Mouse (Mus musculus) kidney, postnatal 0 days (tissue): Measurements from ENCODE around the gene Cpsf4l. TPM values are rescaled to one million over a fixed set of nuclear protein-coding genes. Genes with fewer than 3 reads are reported as not detected.
A peak's percentile ranks its signal among the peaks of the same experiment; 100 is the strongest.

Experiments
- ATAC-seq: fragments of 200-750 bp; cut with Nextera tagmentation; replicated peaks from 2 replicates; pipeline ENCODE4 v1.8.0; 2017; ENCODE audit warnings: low read depth, moderate number of reproducible peaks, moderate TSS enrichment, moderate library complexity; ENCODE audit not compliant: low FRiP score
- DNase-seq: peaks from one replicate; pipeline ENCODE4 v3.0.0-alpha.2; 2016; ENCODE audit warnings: low spot score
- H3K27ac ChIP-seq: fragments of 300-500 bp; sonication (generic); 2 replicates; pipeline ENCODE4 v1.5.1; 2014; ENCODE audit warnings: mild to moderate bottlenecking
- H3K27me3 ChIP-seq: fragments of 300-500 bp; sonication (generic); 2 replicates; pipeline ENCODE4 v1.6.1; 2014; ENCODE audit warnings: low read length, mixed read lengths; ENCODE audit not compliant: insufficient read depth
- H3K36me3 ChIP-seq: fragments of 300-500 bp; sonication (generic); 2 replicates; pipeline ENCODE4 v1.6.1; 2014; ENCODE audit warnings: low read length, mixed read lengths; ENCODE audit not compliant: insufficient read depth
- H3K4me1 ChIP-seq: fragments of 300-500 bp; sonication (generic); replicated peaks from 2 replicates; pipeline ENCODE4 v1.6.1; 2014; ENCODE audit warnings: antibody characterized with exemption, low read length, mixed read lengths; ENCODE audit not compliant: insufficient read depth
- H3K4me2 ChIP-seq: fragments of 300-500 bp; sonication (generic); 2 replicates; pipeline ENCODE4 v1.6.1; 2014; ENCODE audit warnings: mild to moderate bottlenecking, low read length, moderate library complexity, mixed read lengths
- H3K4me3 ChIP-seq: fragments of 300-500 bp; sonication (generic); replicated peaks from 2 replicates; pipeline ENCODE4 v1.5.1; 2014; ENCODE audit warnings: low read depth, low read length
- H3K9ac ChIP-seq: fragments of 300-500 bp; sonication (generic); 2 replicates; pipeline ENCODE4 v1.6.1; 2014; ENCODE audit warnings: low read depth, low read length
- H3K9me3 ChIP-seq: fragments of 300-500 bp; sonication (generic); replicated peaks from 2 replicates; pipeline ENCODE4 v1.6.1; 2016; ENCODE audit warnings: low read length, inconsistent platforms, mixed read lengths
- CTCF ChIP-seq: IDR thresholded peaks from 2 replicates; pipeline ENCODE4 v1.5.1; 2016; ENCODE audit warnings: antibody characterized with exemption, low read depth, mild to moderate bottlenecking, moderate library complexity
- WGBS: fragments of 180-500 bp; shearing (Covaris S2); extraction: QIAGEN DNeasy Blood & Tissue Kit; methylation state at CpG from one replicate; pipeline ENCODE4 v1.1.7; 2014; 5-methylcytosine and 5-hydroxymethylcytosine counted together
- polyA plus RNA-seq: library from polyadenylated mRNA; unstranded; fragments of >200 nt; fragmentation: Nextera tagmentation; extraction: Ambion mirVana; gene quantifications from 2 replicates; pipeline ENCODE4 v1.2.1, GENCODE M21; 2015

The Cpsf4l gene
- polyA plus RNA-seq, 1 experiment from 2014 or later: 3.9 TPM

GRCm38 (mm10) chr11:113697571-113697970, 12.2 kb downstream of the Cpsf4l start:
- Histone ChIP-seq H3K36me3 (peaks cover 17% of the 10 kb centered on the region), H3K4me3 (no peak overlapping the region), H3K4me1 (no peaks in the 10 kb centered on the region), H3K4me2 (no peak overlapping the region), H3K27me3 (no peaks in the 10 kb centered on the region), H3K9me3 (no peaks in the 10 kb centered on the region), H3K27ac (peak overlapping the region; percentile 40; the same call in 1 of the 2 replicates), H3K9ac (no peak overlapping the region)
- WGBS: 63% methylated on average over 5 of the region's 5 CpGs
- ATAC-seq (no peak), DNase-seq (no peak)
- TF ChIP-seq CTCF: no peak

- Histone ChIP-seq H3K4me3 (no peak overlapping the region), H3K36me3 (peaks cover 38% of the 10 kb centered on the region), H3K9me3 (no peaks in the 10 kb centered on the region), H3K4me2 (no peak overlapping the region), H3K27me3 (no peaks in the 10 kb centered on the region), H3K27ac (no peak overlapping the region), H3K9ac (no peak overlapping the region), H3K4me1 (no peaks in the 10 kb centered on the region)
- no peak for TF ChIP-seq CTCF
- ATAC-seq: no peak
- DNase-seq: no peak
- WGBS: 62% methylated on average over 3 of the region's 3 CpGs
These were observed 18.0 kb downstream of the Cpsf4l start for GRCm38 (mm10) chr11:113691851-113692250.

DNA sequence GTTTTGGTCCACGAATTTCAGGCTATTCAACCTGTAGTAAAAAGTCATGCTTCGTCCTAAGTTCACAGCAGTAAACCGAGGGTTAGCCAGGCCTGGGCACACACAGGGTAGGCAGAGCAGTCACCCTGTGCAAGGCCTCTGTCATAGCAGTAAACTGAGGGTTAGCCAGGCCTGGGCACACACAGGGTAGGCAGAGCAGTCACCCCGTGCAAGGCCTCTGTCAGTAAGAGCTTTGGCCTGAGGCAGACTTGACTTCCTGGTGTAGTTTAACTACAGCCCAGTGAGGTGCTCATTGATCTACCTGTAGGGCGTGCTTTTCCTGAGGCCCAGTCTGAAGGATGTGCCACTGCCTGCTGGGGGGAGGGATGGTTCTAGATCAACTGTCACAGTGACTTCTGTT, 18.5 kb downstream of the Cpsf4l start:
- Histone ChIP-seq H3K4me3 (no peak overlapping the region), H3K9ac (no peak overlapping the region), H3K27ac (no peak overlapping the region), H3K27me3 (no peaks in the 10 kb centered on the region), H3K36me3 (peaks cover 38% of the 10 kb centered on the region), H3K4me2 (no peak overlapping the region), H3K4me1 (no peaks in the 10 kb centered on the region), H3K9me3 (no peaks in the 10 kb centered on the region)
- DNase-seq (no peak), ATAC-seq (no peak)
- WGBS: 81% methylated on average over 5 of the region's 5 CpGs
- TF ChIP-seq CTCF: no peak

- Histone ChIP-seq H3K27ac (no peak overlapping the region), H3K4me3 (no peak overlapping the region), H3K4me1 (no peaks in the 10 kb centered on the region), H3K36me3 (peaks cover 35% of the 10 kb centered on the region), H3K27me3 (no peaks in the 10 kb centered on the region), H3K9ac (no peak overlapping the region), H3K4me2 (no peak overlapping the region), H3K9me3 (no peaks in the 10 kb centered on the region)
- TF ChIP-seq CTCF: no peak
- ATAC-seq (no peak), DNase-seq (no peak)
- WGBS: 80% methylated on average over 12 of the region's 12 CpGs
These were observed 19.3 kb downstream of the Cpsf4l start for GRCm38 (mm10) chr11:113690506-113690905.

GRCm38 (mm10) chr11:113687031-113687430, 22.8 kb downstream of the Cpsf4l start:
- no peaks in the 10 kb centered on the region for H3K4me1 ChIP-seq
- no peaks in the 10 kb centered on the region for H3K27me3 ChIP-seq
- whole genome bisulfite sequencing: 65% methylated on average over 2 of the region's 2 CpGs
- H3K27ac ChIP-seq: no peak overlapping the region
- peaks cover 18% of the 10 kb centered on the region for H3K36me3 ChIP-seq
- peak; percentile 77 for DNase-seq
- TF ChIP-seq CTCF: no peak
- no peak for ATAC-seq
- no peak overlapping the region for H3K4me2 ChIP-seq
- H3K4me3 ChIP-seq: no peak overlapping the region
- no peaks in the 10 kb centered on the region for H3K9me3 ChIP-seq
- no peak overlapping the region for H3K9ac ChIP-seq

- H3K4me3 ChIP-seq: peak overlapping the region; percentile 76
- H3K4me2 ChIP-seq: peak overlapping the region; percentile 74
- no peak for TF ChIP-seq CTCF
- WGBS: 40% methylated on average over 25 of the region's 25 CpGs
- peaks cover 13% of the 10 kb centered on the region for H3K36me3 ChIP-seq
- H3K9ac ChIP-seq: peak overlapping the region; percentile 87
- ATAC-seq (no peak), DNase-seq (no peak)
- peak overlapping the region; percentile 95; the same call in 1 of the 2 replicates for H3K27ac ChIP-seq
- no peaks in the 10 kb centered on the region for H3K9me3 ChIP-seq
- H3K27me3 ChIP-seq: no peaks in the 10 kb centered on the region
- peaks cover 9% of the 10 kb centered on the region; the same call in 1 of the 2 replicates for H3K4me1 ChIP-seq
These were observed 24.9 kb downstream of the Cpsf4l start for GRCm38 (mm10) chr11:113684707-113685426.
